Mouse (Mus musculus): ENCODE data around the gene Bdh1.
A peak's percentile ranks its signal among the peaks of the same experiment; 100 is the strongest.
"Not testable (repeated sequence)": the region's sequence is repeated elsewhere in the genome, so short reads cannot be mapped to it uniquely, and the experiment has no call there.

Bdh1 gene

GRCm38 (mm10) chr16:31422000-31422399 lies at the start of gene Bdh1:
TSS of gene Bdh1 (plus strand) at chr16:31422280.
- DNase-seq: no peak

- not testable (repeated sequence) for DNase-seq
These were observed 49.8 kb upstream of the Bdh1 start for GRCm38 (mm10) chr16:31372316-31372715.

- DNase-seq: not testable (repeated sequence)
These were observed 46.0 kb upstream of the Bdh1 start for GRCm38 (mm10) chr16:31375877-31376582.

- not testable (repeated sequence) for DNase-seq
These were observed 33.8 kb upstream of the Bdh1 start for GRCm38 (mm10) chr16:31388269-31388668.

DNA sequence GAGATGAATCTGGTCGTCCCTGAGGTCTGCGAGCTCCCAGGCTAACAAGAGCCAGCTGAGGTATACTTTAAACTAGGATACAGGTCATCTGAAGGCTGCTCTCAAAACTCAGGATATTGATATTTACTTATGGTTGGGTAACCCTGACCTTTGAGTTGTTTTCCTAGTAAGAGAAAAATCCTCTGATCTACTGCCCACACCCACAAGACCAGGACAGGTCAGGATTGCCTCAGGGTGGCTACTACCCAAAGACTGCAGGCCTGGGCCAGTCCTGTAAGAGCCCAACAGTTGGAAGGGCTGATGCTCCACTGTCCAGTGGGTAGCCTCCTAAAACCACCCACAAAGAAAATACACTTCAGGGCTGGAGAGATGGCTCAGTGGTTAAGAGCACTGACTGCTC lies 22.8 kb upstream of the Bdh1 start:
- DNase-seq: no peak

DNA sequence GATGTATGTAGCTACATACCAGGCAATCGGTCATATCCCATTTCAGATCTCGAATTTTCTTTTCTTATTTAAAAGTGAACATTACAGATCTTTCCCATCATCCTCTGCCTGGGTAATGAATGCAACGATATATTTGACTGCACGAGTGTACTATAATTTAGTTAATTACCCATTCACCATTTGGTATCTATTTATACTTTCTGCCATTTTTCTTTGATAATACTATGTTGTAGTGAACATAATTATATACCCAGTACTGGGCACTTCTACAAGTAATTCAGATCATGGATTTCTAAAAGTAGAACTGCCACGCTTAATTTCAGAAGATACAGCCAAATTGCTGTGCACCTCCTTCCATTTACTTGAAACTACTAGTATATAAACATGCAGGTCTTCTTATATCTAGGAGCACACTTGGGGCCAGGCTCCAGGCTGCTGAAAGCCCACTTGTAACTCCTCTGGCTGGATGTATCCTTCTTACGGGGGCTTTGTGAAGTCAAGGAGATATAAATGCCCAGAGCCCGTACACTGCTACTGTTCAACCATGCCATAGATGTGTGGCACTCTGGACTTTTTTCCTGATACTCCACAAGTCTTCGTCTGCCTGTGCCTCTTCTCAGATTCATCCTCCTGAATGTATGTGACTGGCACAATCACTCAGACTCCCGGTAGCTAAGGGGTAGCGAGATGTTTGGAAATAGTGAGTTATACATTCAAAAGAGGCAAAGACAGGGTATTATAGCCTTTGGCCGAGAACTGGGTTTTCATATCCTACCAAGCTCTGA lies 21.0 kb upstream of the Bdh1 start:
- no peak for DNase-seq

- no peak for DNase-seq
These were observed 20.0 kb upstream of the Bdh1 start for GRCm38 (mm10) chr16:31402096-31402495.

DNA sequence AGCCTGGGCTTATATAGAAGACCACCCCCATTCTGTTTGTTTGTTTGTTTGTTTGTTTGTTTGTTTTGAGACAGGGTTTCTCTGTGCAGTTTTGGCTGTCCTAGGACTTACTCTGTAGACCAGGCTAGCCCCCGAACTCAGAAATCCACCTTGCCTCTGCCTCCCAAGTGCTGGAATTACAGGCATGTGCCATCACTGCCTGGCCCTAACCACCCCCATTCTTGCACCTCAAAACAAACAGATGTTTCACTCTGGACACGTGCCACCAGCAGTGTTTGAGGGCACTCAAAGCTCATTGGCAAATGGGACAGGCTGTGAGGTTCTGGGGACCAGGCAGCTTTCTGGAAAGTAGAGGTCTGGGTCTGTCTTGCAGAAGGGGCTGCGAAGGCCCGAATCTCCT lies 18.1 kb upstream of the Bdh1 start:
- no peak for DNase-seq

- DNase-seq: no peak
These were observed 17.0 kb upstream of the Bdh1 start for GRCm38 (mm10) chr16:31405040-31405439.

DNA sequence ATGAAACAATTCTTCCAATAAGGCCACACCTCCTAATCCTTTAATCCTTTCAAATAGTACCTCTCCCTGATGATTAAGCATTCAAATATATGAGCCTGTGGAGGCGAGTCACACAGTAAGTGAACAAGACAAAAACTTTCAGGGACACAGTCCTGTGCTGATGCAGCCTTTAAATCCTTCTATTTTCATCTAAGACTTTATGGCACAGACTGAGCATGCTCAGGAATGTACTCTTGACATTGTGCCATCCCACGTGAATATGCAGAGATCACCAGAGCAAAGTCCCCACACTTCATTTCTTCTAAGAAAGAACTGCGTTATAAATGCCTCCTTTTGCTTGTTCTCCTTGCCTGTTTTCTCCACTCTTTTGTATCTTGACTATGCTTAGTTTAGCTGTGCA lies 14.2 kb upstream of the Bdh1 start:
- DNase-seq: peak; percentile 35 to 55

- no peak for DNase-seq
These were observed 11.1 kb upstream of the Bdh1 start for GRCm38 (mm10) chr16:31410969-31411368.

DNA sequence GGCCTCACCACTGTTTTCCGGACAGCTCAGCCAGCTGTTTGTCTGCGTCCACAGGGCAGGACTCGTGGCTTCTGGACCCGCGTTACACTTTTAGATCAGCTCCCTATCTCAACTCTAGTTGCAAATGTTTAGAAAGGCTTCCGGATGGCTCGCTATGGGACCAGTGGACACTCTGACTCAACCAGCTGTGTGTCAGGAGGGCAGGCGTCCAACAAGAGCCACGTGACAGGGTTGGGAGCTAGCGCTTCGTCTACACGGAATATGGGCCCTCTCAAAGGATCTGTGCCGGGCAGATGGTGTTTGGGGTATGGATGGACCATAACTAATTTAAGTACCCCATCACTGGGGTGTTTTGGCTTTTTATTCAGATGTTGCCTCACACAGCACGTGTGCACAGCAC lies 9.8 kb upstream of the Bdh1 start:
- DNase-seq: no peak

GRCm38 (mm10) chr16:31413777-31414176 lies 8.3 kb upstream of the Bdh1 start:
- DNase-seq: no peak

DNA sequence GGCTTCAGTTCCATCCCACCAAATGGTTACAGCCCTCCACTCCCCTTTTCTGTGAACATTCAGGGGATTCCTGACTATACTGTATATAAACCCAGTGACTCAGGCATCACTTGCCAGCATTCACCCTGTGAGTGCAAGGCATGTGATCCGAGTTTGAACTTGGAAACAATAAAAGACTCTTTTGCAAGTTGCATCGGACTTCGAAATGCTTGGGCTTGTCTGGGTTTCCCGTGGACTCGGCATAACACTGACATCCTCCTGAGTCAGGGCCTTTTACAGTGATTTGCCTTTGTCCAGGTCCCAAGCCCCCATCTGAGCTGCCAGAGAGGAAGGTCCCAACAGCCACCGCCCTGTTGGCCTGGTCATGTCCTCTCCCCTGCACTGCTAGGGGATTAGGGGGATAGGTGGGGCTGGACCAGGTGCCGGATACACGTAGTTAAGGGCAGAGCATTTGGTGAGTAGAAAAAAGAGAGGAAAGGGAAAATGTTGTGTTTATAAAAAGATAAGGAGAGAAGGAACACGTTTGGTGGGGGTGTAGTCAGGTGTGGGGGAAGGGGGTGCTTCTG lies 6.1 kb upstream of the Bdh1 start:
- DNase-seq: no peak

DNA sequence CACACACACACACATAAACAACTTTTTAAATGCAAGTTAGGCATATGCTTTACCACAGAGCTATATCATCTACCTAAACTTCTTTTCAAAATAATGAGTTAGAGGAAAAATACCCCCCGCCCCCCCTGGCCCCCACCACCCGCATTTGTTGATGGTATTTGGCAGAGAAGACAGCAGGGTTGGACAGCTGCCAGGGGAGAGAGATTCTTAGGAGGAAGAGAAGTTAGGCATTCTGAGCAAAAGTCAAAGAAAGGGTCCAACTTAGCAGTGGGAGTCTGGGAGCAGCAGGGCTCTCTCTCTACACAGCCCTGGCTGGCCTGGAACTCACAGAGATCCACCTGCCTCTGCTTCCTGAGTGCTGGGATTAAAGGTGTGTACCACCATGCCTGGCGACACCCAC lies 3.4 kb upstream of the Bdh1 start:
- no peak for DNase-seq

DNA sequence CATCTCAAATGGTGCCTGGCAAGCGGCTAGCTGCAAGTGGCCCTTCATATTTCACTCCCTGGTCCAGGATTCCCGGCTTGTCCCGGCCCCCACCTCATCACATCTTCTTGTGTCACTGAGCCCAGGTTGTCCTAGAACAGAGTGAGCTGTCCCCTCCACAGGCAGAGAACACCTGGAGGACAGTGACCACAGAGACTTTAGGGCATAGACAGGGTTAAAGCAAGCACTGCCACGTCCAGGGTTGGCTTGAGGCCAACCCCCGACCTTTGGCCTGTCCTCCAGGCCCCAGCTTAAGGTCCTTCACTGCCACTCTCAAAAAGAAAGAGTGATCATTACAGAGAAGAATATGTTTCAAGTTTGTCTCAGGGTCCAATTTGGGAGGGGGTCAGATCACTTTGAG lies 2.6 kb upstream of the Bdh1 start:
- no peak for DNase-seq

DNA sequence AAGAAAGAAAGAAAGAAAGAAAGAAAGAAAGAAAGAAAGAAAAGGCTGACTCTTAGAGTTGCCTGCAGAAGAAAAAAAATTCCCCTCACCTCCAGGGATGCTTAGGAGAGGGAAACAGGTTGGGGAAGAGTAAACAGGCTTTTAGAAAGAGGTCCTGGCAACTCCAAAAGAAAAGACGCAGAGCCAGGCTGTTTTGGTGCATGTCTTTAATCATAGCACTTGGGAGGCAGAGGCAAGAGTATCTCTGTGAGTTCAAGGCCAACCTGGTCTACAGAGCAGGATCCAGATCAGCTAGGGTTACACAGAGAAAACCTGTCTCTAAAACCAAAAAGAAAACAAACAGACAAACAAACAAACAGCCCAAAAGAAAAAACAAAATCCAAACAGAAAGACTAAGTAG lies 642 bp downstream of the Bdh1 start:
- DNase-seq: no peak

DNA sequence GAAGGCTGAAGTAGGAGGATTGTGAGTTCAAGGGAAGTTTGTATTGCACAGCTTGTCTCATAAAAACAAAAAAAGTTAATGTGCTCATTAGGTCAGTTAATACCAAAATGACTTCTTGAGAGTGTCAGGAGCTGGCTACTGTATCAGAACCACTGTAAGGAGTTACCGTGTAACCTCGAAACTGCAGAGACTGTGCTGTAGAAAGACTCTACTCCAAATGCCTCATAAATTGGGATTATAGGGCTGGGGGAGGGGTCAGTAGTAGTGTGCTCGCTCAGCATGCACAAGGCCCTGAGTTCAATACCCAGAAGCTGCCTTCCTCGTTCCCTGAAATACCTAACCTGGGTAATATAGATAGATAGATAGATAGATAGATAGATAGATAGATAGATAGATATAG lies 1.3 kb downstream of the Bdh1 start:
- DNase-seq: no peak

GRCm38 (mm10) chr16:31424416-31425187 lies 2.5 kb downstream of the Bdh1 start:
- no peak for DNase-seq

- DNase-seq: peak; percentile 76 to 87
These were observed 3.4 kb downstream of the Bdh1 start for GRCm38 (mm10) chr16:31425508-31425907.

DNA sequence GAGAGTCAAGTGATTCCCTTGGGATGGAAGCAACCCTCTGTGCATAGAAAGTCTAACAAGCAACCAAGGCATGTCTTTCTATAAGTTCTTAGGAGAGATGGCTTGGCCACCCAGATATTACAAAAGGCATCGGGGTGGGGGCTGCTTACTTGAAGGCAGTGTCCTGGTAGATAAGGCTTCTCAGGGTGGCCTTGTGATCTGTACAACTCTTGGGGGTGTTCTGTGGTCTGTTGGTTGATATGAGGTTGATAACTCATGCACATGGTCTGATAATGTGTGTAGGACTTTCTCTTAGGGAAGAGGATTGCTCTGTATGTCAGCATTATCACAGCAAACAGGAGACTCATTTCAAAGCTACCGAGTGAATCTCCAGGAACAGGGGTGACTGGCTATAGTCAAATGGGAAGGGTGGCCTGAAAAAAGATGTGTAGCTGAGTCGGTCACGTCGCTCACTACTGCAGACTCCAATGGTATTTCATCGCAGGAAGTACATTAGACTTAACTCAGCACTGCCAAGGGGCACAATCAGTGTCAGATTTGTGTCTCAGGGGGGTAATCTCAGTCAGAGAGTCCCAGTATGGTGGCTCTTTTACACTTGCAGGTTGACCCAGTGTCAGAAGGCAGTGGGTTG lies 4.5 kb downstream of the Bdh1 start:
- no peak for DNase-seq

DNA sequence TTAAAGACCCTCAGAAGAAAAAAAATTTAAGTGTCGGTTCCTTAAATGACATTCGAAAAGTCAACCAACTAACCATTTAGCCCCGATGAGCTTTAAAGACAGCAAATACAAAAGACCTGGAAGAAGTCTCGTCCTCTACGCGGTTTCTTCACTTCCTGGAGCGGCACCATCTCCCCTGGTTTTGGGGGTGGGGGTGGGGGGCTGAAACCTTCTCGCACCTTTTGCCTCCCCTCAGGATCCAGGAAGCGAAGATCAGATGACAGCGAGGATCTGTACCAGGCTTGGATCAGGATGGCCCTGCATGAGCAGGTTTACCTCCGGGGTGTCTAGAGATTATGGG lies 6.2 kb downstream of the Bdh1 start:
- DNase-seq: no peak

Data from kidney, adult 8-10 months (tissue).